Mouse (Mus musculus) liver, embryonic 11.5 days (tissue): ENCODE data around the gene Id3. TPM values are rescaled to one million over a fixed set of nuclear protein-coding genes. Genes with fewer than 3 reads are reported as not detected.
"Not testable (repeated sequence)": the region's sequence is repeated elsewhere in the genome, so short reads cannot be mapped to it uniquely, and the experiment has no call there.

ENCODE experiments used
- ATAC-seq: fragments of 200-750 bp; cut with Nextera tagmentation; replicated peaks from 2 replicates; pipeline ENCODE4 v1.8.0; 2017; ENCODE audit warnings: moderate number of reproducible peaks, mild to moderate bottlenecking, moderate TSS enrichment, moderate library complexity; ENCODE audit not compliant: low FRiP score
- DNase-seq: peaks from one replicate; pipeline ENCODE4 v3.0.0-alpha.2; 2017; ENCODE audit warnings: low spot score
- H3K27ac ChIP-seq: fragments of 300-500 bp; sonication (generic); 2 replicates; pipeline ENCODE4 v1.5.1; 2014; ENCODE audit warnings: mild to moderate bottlenecking, low read depth, low read length, control low read depth
- H3K27me3 ChIP-seq: fragments of 300-500 bp; sonication (generic); replicated peaks from 2 replicates; pipeline ENCODE4 v1.6.1; 2014; ENCODE audit warnings: low read length, mixed read lengths; ENCODE audit not compliant: control insufficient read depth, insufficient read depth
- H3K36me3 ChIP-seq: fragments of 300-500 bp; sonication (generic); 2 replicates; pipeline ENCODE4 v1.6.1; 2014; ENCODE audit warnings: mild to moderate bottlenecking, low read length, moderate library complexity, mixed read lengths; ENCODE audit not compliant: control insufficient read depth, insufficient read depth
- H3K4me1 ChIP-seq: fragments of 300-500 bp; sonication (generic); replicated peaks from 2 replicates; pipeline ENCODE4 v1.6.1; 2014; ENCODE audit warnings: low read length, mixed read lengths; ENCODE audit not compliant: control insufficient read depth, insufficient read depth
- H3K4me2 ChIP-seq: fragments of 300-500 bp; sonication (generic); 2 replicates; pipeline ENCODE4 v1.6.1; 2014; ENCODE audit warnings: mild to moderate bottlenecking, control low read depth, moderate library complexity
- H3K4me3 ChIP-seq: fragments of 300-500 bp; sonication (generic); 2 replicates; pipeline ENCODE4 v1.5.1; 2014; ENCODE audit warnings: low read depth, low read length, control low read depth
- H3K9ac ChIP-seq: fragments of 300-500 bp; sonication (generic); 2 replicates; pipeline ENCODE4 v1.6.1; 2014; ENCODE audit warnings: low read depth, low read length, control low read depth
- H3K9me3 ChIP-seq: fragments of 300-500 bp; sonication (generic); 2 replicates; pipeline ENCODE4 v1.6.1; 2016; ENCODE audit warnings: low read length, inconsistent platforms, mixed read lengths; ENCODE audit not compliant: control insufficient read depth
- WGBS: fragments of 180-500 bp; shearing (Covaris S2); extraction: QIAGEN DNeasy Blood & Tissue Kit; methylation state at CpG from one replicate; pipeline ENCODE4 v1.1.7; 2014; 5-methylcytosine and 5-hydroxymethylcytosine counted together
- polyA plus RNA-seq: library from polyadenylated mRNA; unstranded; fragments of >200 nt; fragmentation: Nextera tagmentation; extraction: Ambion mirVana; gene quantifications from 2 replicates; pipeline ENCODE4 v1.2.1, GENCODE M21; 2014

Id3 gene
- polyA plus RNA-seq: 191 and 200 TPM in 2 replicates

DNA sequence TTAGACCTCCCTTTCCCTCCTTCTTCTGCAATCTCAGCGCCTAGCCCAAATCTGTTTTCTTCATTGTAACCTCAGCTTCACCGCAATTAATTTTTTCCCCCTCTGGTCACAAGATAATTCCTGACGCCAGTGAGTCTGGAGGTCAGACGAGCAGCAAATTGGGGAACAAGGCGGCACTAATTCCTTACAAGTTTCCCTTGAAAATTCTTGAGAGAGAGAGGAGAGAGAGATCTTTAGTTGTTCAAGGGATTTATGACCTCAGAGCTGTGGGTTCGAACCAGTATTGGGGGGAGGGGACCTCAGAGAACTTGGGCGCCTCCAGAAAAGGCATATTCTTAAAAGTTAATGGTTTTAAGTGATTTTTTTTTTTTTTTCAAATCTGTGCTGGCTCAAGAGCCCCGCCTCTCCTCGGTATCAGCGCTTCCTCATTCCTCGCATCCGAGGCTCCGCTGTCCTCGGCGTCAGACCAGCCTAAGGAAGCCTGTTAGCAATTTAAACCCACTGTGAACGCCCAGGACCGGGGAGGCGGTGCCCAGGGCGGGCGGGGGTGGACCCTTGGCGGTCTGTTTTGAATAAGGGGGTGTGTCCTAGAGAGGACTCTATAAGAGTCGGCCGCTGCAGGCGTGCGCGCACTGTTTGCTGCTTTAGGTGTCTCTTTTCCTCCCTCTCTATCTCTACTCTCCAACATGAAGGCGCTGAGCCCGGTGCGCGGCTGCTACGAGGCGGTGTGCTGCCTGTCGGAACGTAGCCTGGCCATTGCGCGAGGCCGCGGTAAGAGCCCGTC is at the start of gene Id3:
TSS of gene Id3 (plus strand) at position 305 of the 784 bp plus-strand sequence.
- Histone ChIP-seq H3K4me3 (peak within 1 kb of the TSS; percentile 61), H3K27ac (peak within 1 kb of the TSS; percentile 86), H3K9me3 (no peaks in the 10 kb centered on the region), H3K27me3 (peaks cover 80% of the 10 kb centered on the region), H3K4me1 (peaks cover 55% of the 10 kb centered on the region), H3K9ac (peak within 1 kb of the TSS; percentile 76), H3K36me3 (no peaks in the 10 kb centered on the region), H3K4me2 (peak within 1 kb of the TSS; percentile 74)
- ATAC-seq (peak; percentile 81), DNase-seq (peak; percentile 92)
- WGBS: under 1% methylated on average over 39 of the region's 39 CpGs

DNA sequence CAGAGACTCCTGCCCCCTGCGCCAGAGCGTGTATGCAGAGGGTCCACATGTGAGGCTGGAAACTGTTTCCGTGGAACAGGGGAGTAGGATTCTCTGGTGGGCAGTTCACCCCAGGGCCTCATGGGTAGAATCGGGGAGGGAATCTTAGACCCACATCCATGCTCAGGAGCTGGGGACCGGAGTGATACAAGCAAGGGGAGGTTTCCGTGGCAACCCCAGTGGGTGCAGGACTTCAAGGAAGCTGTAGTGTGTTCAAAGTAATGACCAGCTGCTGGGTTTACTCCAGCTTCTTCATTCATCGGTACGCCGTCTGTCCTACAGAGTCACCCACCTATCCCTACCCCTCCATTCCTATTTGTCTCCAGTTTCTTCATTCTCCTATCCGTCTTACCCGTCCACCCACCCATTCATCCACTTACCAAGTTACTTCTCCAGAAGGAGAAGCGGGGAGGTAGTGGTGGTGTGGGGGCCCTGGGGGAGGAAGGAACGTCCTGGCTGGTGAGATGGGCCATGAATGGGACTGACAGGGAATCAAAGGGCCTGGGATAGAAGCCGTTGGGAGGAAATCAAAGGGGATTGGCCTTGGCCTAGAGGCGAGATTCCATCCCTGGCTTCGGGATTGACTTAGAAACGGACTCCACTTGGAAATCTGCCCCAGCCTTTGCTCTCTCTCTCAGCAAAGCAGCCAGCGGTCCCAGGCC is 48.6 kb upstream of the Id3 start:
- Histone ChIP-seq H3K27me3 (no peaks in the 10 kb centered on the region), H3K9me3 (no peaks in the 10 kb centered on the region), H3K4me2 (no peak overlapping the region), H3K9ac (no peak overlapping the region), H3K27ac (no peak overlapping the region), H3K4me1 (no peaks in the 10 kb centered on the region), H3K36me3 (no peaks in the 10 kb centered on the region), H3K4me3 (no peak overlapping the region)
- WGBS: 84% methylated on average over 18 of the region's 18 CpGs
- ATAC-seq: no peak
- no peak for DNase-seq

DNA sequence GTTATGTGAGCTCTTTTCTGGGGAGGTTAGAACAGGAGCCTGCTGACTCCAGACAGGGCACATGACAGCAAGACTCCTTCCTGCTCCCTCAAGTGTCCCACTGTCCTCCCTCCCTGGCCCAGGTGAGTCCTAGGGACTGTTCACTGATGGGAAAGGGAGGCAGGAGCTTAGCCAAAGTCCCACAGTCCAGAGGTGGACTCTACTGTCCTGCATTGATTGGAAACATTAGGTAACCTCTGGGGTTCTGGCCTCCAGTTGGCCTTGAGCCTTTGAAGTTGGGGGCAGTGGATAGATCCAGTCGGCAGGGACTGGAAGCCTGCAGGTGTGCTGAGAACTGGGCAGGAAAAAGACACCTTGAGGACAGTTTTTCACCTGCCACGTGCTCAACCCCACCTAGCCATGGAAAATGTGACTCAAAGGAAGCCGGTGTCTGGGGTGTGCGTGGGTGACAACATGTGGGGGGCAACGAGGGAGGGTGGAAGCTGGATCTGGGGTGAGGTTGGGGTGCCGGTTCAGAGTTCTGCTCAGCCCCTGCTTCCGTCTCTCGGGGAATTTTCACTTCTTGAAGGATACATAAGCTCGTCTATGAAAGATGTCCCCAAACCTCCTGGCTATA is 47.7 kb upstream of the Id3 start:
- Histone ChIP-seq H3K27ac (no peak overlapping the region), H3K4me1 (no peaks in the 10 kb centered on the region), H3K27me3 (no peaks in the 10 kb centered on the region), H3K4me3 (no peak overlapping the region), H3K9ac (no peak overlapping the region), H3K4me2 (no peak overlapping the region), H3K36me3 (no peaks in the 10 kb centered on the region), H3K9me3 (no peaks in the 10 kb centered on the region)
- DNase-seq (no peak), ATAC-seq (no peak)
- WGBS: 69% methylated on average over 9 of the region's 9 CpGs

DNA sequence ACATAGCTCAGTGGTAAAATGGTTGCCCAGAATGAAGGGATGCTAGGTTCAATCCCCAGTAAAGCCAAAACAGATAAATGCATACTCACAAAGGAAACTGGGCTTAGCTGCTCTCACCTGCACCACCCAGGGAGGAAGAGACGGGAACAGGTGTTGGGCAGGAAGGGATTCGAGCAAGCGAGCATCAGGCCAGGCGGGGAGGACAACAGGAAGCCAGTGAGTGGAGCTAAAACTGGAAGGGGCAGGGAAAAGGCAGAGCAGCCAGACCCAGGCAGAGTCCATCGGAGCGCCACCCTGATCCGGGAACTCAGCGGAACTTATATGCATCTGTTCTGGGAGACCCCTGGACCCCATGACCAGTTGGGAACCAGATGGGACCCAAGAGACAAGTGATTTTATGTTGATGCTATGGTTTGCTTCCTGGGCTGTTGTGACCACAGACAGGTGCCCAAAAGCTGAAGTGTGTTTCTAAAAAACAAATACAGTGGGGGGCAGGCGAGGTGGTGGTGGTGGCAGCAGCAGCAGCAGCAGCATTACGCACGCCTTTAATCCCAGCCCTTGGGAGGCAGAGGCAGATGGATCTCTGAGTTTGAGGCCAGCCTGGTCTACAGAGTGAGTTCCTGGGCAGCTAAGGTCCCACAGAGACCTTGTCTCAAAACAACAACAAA is 46.7 kb upstream of the Id3 start:
- Histone ChIP-seq H3K27me3 (no peaks in the 10 kb centered on the region), H3K27ac (no peak overlapping the region), H3K9ac (no peak overlapping the region), H3K36me3 (no peaks in the 10 kb centered on the region), H3K4me2 (no peak overlapping the region), H3K4me1 (no peaks in the 10 kb centered on the region), H3K9me3 (no peaks in the 10 kb centered on the region), H3K4me3 (no peak overlapping the region)
- 59% methylated on average over 11 of the region's 11 CpGs for WGBS
- DNase-seq (no peak), ATAC-seq (no peak)

DNA sequence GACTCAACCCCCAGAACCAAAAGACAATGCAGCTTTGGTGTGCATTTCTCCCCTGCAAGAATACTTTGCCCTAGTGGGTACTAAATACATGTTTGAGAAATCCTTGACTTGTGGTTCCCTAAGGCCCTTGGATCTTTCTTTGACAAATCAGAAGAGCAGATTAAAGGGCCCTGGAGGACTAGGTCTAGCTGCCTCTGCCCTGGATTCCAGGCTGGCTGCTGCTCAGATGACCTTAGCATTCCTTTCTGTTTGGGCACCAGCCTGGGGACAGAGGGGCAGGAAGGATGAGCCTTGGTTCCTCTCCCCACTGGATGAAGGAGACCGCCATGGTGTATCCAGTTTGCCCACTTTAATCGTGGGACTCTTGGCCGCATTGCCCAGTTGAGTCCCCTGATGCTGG is 44.9 kb upstream of the Id3 start:
- Histone ChIP-seq H3K9me3 (no peaks in the 10 kb centered on the region), H3K4me1 (no peaks in the 10 kb centered on the region), H3K27me3 (no peaks in the 10 kb centered on the region), H3K4me3 (no peak overlapping the region), H3K9ac (no peak overlapping the region), H3K4me2 (no peak overlapping the region), H3K27ac (no peak overlapping the region), H3K36me3 (no peaks in the 10 kb centered on the region)
- no peak for DNase-seq
- no peak for ATAC-seq
- 89% methylated on average over 3 of the region's 3 CpGs for WGBS

DNA sequence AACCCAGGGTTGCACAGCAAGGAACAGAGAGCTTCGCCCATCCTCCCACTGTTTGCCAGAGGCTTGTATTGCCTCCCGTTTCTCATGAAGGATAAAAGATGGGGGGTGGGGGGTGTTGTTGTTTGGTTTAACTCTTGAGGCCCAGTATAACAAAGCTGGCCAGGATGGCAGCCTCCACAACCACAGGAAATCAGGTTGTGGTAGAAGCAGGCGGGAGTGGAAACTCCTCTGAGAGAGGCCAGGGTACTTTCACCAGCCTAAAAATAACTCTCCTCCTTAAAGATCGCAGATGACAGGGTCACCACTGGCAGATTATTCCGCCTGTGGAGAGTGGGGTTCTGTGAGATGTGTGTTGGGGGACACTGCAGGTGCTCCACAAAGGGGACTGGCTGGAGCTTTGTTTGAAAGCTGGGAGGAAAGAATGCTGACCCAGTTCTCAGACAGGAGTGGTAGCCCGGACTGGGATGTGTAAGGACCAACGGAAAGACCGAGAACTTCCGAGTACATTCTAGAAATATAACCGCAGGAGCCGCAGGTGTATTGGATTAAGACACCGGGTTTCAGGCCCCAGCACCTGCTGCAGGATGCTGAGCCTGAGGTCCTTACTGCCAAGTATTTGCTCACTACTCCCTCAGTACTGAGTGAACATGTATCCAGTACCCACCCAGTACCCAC is 42.8 kb upstream of the Id3 start:
- peaks cover 12% of the 10 kb centered on the region for H3K27me3 ChIP-seq
- 55% methylated on average over 12 of the region's 12 CpGs for WGBS
- no peak overlapping the region for H3K4me2 ChIP-seq
- H3K27ac ChIP-seq: no peak overlapping the region
- no peak for DNase-seq
- no peak for ATAC-seq
- H3K9ac ChIP-seq: no peak overlapping the region
- peaks cover 6% of the 10 kb centered on the region for H3K4me1 ChIP-seq
- no peaks in the 10 kb centered on the region for H3K36me3 ChIP-seq
- H3K4me3 ChIP-seq: no peak overlapping the region
- H3K9me3 ChIP-seq: no peaks in the 10 kb centered on the region

DNA sequence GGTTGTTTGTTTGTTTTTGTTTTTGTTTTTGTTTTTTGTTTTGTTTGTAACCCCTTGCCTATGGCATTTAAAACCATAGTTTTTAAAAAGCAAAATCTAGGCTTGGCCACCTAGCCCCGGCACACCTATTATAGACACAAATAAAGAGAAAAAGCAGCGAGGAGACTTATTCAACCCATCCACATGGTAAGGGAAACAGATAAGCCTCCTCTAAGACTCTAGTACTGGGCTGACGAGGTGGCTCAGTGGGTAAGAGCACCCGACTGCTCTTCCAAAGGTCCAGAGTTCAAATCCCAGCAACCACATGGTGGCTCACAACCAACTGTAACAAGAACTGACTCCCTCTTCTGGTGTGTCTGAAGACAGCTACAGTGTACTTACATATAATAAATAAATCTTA is 41.5 kb upstream of the Id3 start:
- not testable (repeated sequence) for ATAC-seq, H3K9me3 ChIP-seq

More for the DNA sequence above, 41.5 kb upstream of the Id3 start:
- not testable (repeated sequence) for H3K4me3 ChIP-seq, H3K36me3 ChIP-seq, DNase-seq, H3K4me1 ChIP-seq, H3K4me2 ChIP-seq, H3K27ac ChIP-seq, H3K9ac ChIP-seq
- WGBS: 77% methylated on average over 4 of the region's 4 CpGs
- H3K27me3 ChIP-seq: peaks cover 13% of the 10 kb centered on the region
